8 mouse cellular contexts compared by ENCODE assay signal in genomic region chr19:41384406-41384851, GRCm38 (mm10). TPM values are rescaled to one million over a fixed set of nuclear protein-coding genes. Genes with fewer than 3 reads are reported as not detected.
DNase-seq lines count a peak whose midpoint lies in the region; ATAC-seq and TF ChIP-seq lines count a peak whose summit lies in the region.

No protein-coding gene starts in this region.

- H3K4me2 ChIP-seq in heart, embryonic 15.5 days, result peak overlapping the region; percentile 97
- H3K4me2 ChIP-seq in liver, embryonic 13.5 days, result peak overlapping the region; percentile 74
- H3K4me2 ChIP-seq in neural tube, embryonic 15.5 days, result peak overlapping the region; percentile 99

- 13% methylated on average over 12 of the region's 12 CpGs for WGBS in heart, embryonic 10.5 days
- 2% methylated on average over 12 of the region's 12 CpGs for WGBS in bone marrow, adult 2 months
- 11% methylated on average over 12 of the region's 12 CpGs for WGBS in heart, embryonic 15.5 days
- 4% methylated on average over 12 of the region's 12 CpGs for WGBS in liver, embryonic 13.5 days (ENCODE audit: insufficient replicate concordance)
- 15% methylated on average over 12 of the region's 12 CpGs for WGBS in neural tube, embryonic 15.5 days

- H3K36me3 ChIP-seq in heart, embryonic 10.5 days, result no peaks in the 10 kb centered on the region
- no peaks in the 10 kb centered on the region for H3K36me3 ChIP-seq in heart, embryonic 15.5 days
- H3K36me3 ChIP-seq in liver, embryonic 13.5 days, result no peaks in the 10 kb centered on the region
- no peaks in the 10 kb centered on the region for H3K36me3 ChIP-seq in neural tube, embryonic 15.5 days

- peaks cover 23% of the 10 kb centered on the region for H3K4me1 ChIP-seq in heart, embryonic 10.5 days
- peaks cover 13% of the 10 kb centered on the region for H3K4me1 ChIP-seq in bone marrow, adult 2 months (ENCODE audit: control insufficient read depth, insufficient read depth, low read length)
- peaks cover 21% of the 10 kb centered on the region for H3K4me1 ChIP-seq in heart, embryonic 15.5 days (replicated peaks)
- H3K4me1 ChIP-seq in liver, embryonic 13.5 days (replicated peaks), result peaks cover 31% of the 10 kb centered on the region
- peaks cover 10% of the 10 kb centered on the region for H3K4me1 ChIP-seq in neural tube, embryonic 15.5 days

- peak; percentile 43; the same call in 1 of the 2 replicates for TF ChIP-seq CTCF in bone marrow, adult 2 months (IDR thresholded peaks at IDR 0.05; ENCODE audit: control insufficient read depth, insufficient read depth, low read length)

- peak overlapping the region; percentile 73 for H3K4me3 ChIP-seq in heart, embryonic 10.5 days
- H3K4me3 ChIP-seq in bone marrow, adult 2 months (replicated peaks; ENCODE audit: control insufficient read depth, low read depth, low read length), result peak overlapping the region; percentile 75
- peak overlapping the region; percentile 57 for H3K4me3 ChIP-seq in heart, embryonic 15.5 days
- peak overlapping the region; percentile 58 for H3K4me3 ChIP-seq in liver, embryonic 13.5 days (replicated peaks)
- H3K4me3 ChIP-seq in neural tube, embryonic 15.5 days (replicated peaks), result peak overlapping the region; percentile 48

- DNase-seq in heart, embryonic 10.5 days (ENCODE audit: low spot score), result no peak
- DNase-seq in heart, postnatal 4 days, result no peak
- no peak for DNase-seq in liver, embryonic 13.5 days
- no peak for DNase-seq in gastrocnemius, postnatal 4 days (ENCODE audit: low spot score in 2 of 2)
- DNase-seq in left cerebral cortex, adult 9 months (ENCODE audit: low spot score in 2 of 2), result no peak

- ATAC-seq in heart, embryonic 15.5 days (replicated peaks; ENCODE audit: insufficient number of reproducible peaks, insufficient read depth, low FRiP score, low read depth), result no peak
- ATAC-seq in liver, embryonic 13.5 days (ENCODE audit: low read depth), result no peak
- ATAC-seq in neural tube, embryonic 15.5 days (ENCODE audit: low FRiP score), result no peak

- H3K9me3 ChIP-seq in heart, embryonic 10.5 days, result no peaks in the 10 kb centered on the region
- no peaks in the 10 kb centered on the region for H3K9me3 ChIP-seq in heart, embryonic 15.5 days (replicated peaks)
- H3K9me3 ChIP-seq in liver, embryonic 13.5 days (replicated peaks), result no peaks in the 10 kb centered on the region
- no peaks in the 10 kb centered on the region for H3K9me3 ChIP-seq in neural tube, embryonic 15.5 days (replicated peaks)

- no peak for TF ChIP-seq POLR2A in bone marrow, adult 2 months (IDR thresholded peaks at IDR 0.05; ENCODE audit: borderline replicate concordance, control insufficient read depth, low read depth, low read length)

- H3K27ac ChIP-seq in heart, embryonic 10.5 days, result peak overlapping the region; percentile 73
- peak overlapping the region; percentile 96 for H3K27ac ChIP-seq in bone marrow, adult 2 months (ENCODE audit: control insufficient read depth, insufficient read depth, low read depth, low read length, poor library complexity)
- no peak overlapping the region for H3K27ac ChIP-seq in heart, embryonic 15.5 days
- no peak overlapping the region for H3K27ac ChIP-seq in liver, embryonic 13.5 days
- no peak overlapping the region for H3K27ac ChIP-seq in neural tube, embryonic 15.5 days (replicated peaks)

- peaks cover 31% of the 10 kb centered on the region for H3K27me3 ChIP-seq in heart, embryonic 10.5 days (ENCODE audit: insufficient read depth, poor library complexity, severe bottlenecking)
- H3K27me3 ChIP-seq in heart, embryonic 15.5 days, result peaks cover 15% of the 10 kb centered on the region
- peaks cover 21% of the 10 kb centered on the region for H3K27me3 ChIP-seq in liver, embryonic 13.5 days
- peaks cover 29% of the 10 kb centered on the region for H3K27me3 ChIP-seq in neural tube, embryonic 15.5 days (replicated peaks)

- peak overlapping the region; percentile 49 for H3K9ac ChIP-seq in heart, embryonic 15.5 days
- peak overlapping the region; percentile 68 for H3K9ac ChIP-seq in liver, embryonic 13.5 days
- H3K9ac ChIP-seq in neural tube, embryonic 15.5 days (replicated peaks), result peak overlapping the region; percentile 51

RNA-seq across cellular contexts. Expression of gene Pik3ap1, which starts 0.5 kb away (rescaled TPM):
- 0.83 and 1.1 TPM in 2 replicates for polyA plus RNA-seq in heart, embryonic 10.5 days (2016; fragmentation: Nextera tagmentation; extraction: Ambion mirVana)
- total RNA-seq in heart, postnatal 4 days (2021), result 1 to 10 TPM in 1 of 2 experiments, under 1 TPM in 1; 0.95 to 1.2 TPM
- 10.0 and 19.2 TPM in 2 replicates for polyA plus RNA-seq in bone marrow, adult 2 months (2011; ENCODE audit: insufficient read depth, insufficient read length, low replicate concordance, missing spikeins)
- polyA plus RNA-seq in heart, embryonic 15.5 days (2015; fragmentation: Nextera tagmentation; extraction: Ambion mirVana), result 1.3 and 2.8 TPM in 2 replicates
- 5.3 and 6.7 TPM in 2 replicates for polyA plus RNA-seq in liver, embryonic 13.5 days (2015; fragmentation: Nextera tagmentation; extraction: Ambion mirVana)
- 1.6 and 2.7 TPM in 2 replicates for polyA plus RNA-seq in neural tube, embryonic 15.5 days (2015; fragmentation: Nextera tagmentation; extraction: Ambion mirVana)
- 1 to 10 TPM; 2.5 to 2.8 TPM for total RNA-seq in gastrocnemius, postnatal 4 days (2021)

Comparison
In these comparisons a context has a peak if more than half of its experiments do, and no peak if none do; other contexts are left out.
1. H3K27ac ChIP-seq: peak in heart, embryonic 10.5 days (single experiment) and bone marrow, adult 2 months (single experiment); none in heart, embryonic 15.5 days (single experiment), liver, embryonic 13.5 days (single experiment) and neural tube, embryonic 15.5 days (single experiment).
2. Peak in every context shown above with its lines, with median percentiles within 50 percentile points of each other: H3K4me3 ChIP-seq, H3K4me2 ChIP-seq and H3K9ac ChIP-seq.